Mouse (Mus musculus) fat pad, adult 2 months (tissue): Measurements from ENCODE around the gene Gpr37l1.
"Not testable (repeated sequence)": the region's sequence is repeated elsewhere in the genome, so short reads cannot be mapped to it uniquely, and the experiment has no call there.

ENCODE experiments used
- DNase-seq: peaks from one replicate; pipeline ENCODE4 v3.0.0-alpha.2; 2011; ENCODE audit warnings: low read depth, low spot score; ENCODE audit errors: extremely low read depth

The Gpr37l1 gene

GRCm38 (mm10) chr1:135125990-135126389 is 41.5 kb downstream of the Gpr37l1 start:
- DNase-seq: peak; percentile 36

- DNase-seq: no peak
Measured at GRCm38 (mm10) chr1:135124573-135125363, 42.7 kb downstream of the Gpr37l1 start.

GRCm38 (mm10) chr1:135112661-135113060 is 54.8 kb downstream of the Gpr37l1 start:
- DNase-seq: no peak

GRCm38 (mm10) chr1:135111271-135111670 is 56.2 kb downstream of the Gpr37l1 start:
- DNase-seq: not testable (repeated sequence)
